Mouse (Mus musculus): ENCODE results near the gene Armc6. TPM values are rescaled to one million over a fixed set of nuclear protein-coding genes. Genes with fewer than 3 reads are reported as not detected.

Armc6 gene
- polyA plus RNA-seq, 1 experiment: 22.2 TPM

GRCm38 (mm10) chr8:70181212-70181902 lies 52.9 kb downstream of the Armc6 start:
- H3K36me3 ChIP-seq (replicated peaks; ENCODE audit: low read length): peaks cover 85% of the 10 kb centered on the region

DNA sequence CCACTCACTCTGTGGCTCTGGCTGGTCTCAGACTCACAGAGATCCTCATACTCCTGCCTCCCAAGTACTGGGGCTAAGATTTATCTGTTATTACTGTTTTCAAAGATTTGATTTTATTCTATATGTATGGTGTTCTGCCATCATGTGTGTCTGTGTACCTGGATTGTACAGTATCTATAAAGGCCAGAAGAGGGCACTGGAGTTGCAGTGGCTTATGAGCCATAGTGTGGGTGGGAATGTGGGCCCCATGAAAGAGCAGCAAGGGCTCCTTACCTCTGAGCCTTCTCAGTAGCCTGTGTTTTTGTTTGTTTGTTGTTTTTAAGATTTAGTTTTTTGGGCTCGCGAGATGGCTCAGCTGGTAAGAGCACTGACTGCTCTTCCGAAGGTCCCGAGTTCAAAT lies 55.2 kb downstream of the Armc6 start:
- Histone ChIP-seq H3K4me1 (peaks cover 32% of the 10 kb centered on the region), H3K4me3 (replicated peaks) (no peak overlapping the region), H3K9me3 (no peaks in the 10 kb centered on the region), H3K36me3 (replicated peaks; ENCODE audit: low read length) (peaks cover 81% of the 10 kb centered on the region), H3K27me3 (replicated peaks) (no peaks in the 10 kb centered on the region)
- TF ChIP-seq GATA1 (IDR thresholded peaks at IDR 0.05; ENCODE audit: borderline replicate concordance, low read length) (no peak), FLI1 (IDR thresholded peaks at IDR 0.05; ENCODE audit: low read length) (no peak)

More at GRCm38 (mm10) chr8:70181212-70181902, 52.9 kb downstream of the Armc6 start:
- no peaks in the 10 kb centered on the region for H3K27me3 ChIP-seq (replicated peaks)
- TF ChIP-seq GATA1 (IDR thresholded peaks at IDR 0.05; ENCODE audit: borderline replicate concordance, low read length) (no peak), FLI1 (IDR thresholded peaks at IDR 0.05; ENCODE audit: low read length) (no peak)
- no peak overlapping the region for H3K4me3 ChIP-seq (replicated peaks)
- no peaks in the 10 kb centered on the region for H3K9me3 ChIP-seq
- peaks cover 28% of the 10 kb centered on the region for H3K4me1 ChIP-seq

GRCm38 (mm10) chr8:70178231-70178630 lies 56.0 kb downstream of the Armc6 start:
- peaks cover 76% of the 10 kb centered on the region for H3K36me3 ChIP-seq (replicated peaks; ENCODE audit: low read length)
- peaks cover 40% of the 10 kb centered on the region for H3K4me1 ChIP-seq
- H3K9me3 ChIP-seq: no peaks in the 10 kb centered on the region
- no peak overlapping the region for H3K4me3 ChIP-seq (replicated peaks)
- no peaks in the 10 kb centered on the region for H3K27me3 ChIP-seq (replicated peaks)
- no peak for TF ChIP-seq GATA1 (IDR thresholded peaks at IDR 0.05; ENCODE audit: borderline replicate concordance, low read length)
- TF ChIP-seq FLI1 (IDR thresholded peaks at IDR 0.05; ENCODE audit: low read length): no peak

- Histone ChIP-seq H3K4me1 (peaks cover 57% of the 10 kb centered on the region), H3K4me3 (replicated peaks) (peak overlapping the region; percentile 64), H3K27me3 (replicated peaks) (no peaks in the 10 kb centered on the region), H3K9me3 (no peaks in the 10 kb centered on the region), H3K36me3 (replicated peaks; ENCODE audit: low read length) (peaks cover 41% of the 10 kb centered on the region)
- TF ChIP-seq FLI1 (IDR thresholded peaks at IDR 0.05; ENCODE audit: low read length) (no peak), GATA1 (IDR thresholded peaks at IDR 0.05; ENCODE audit: borderline replicate concordance, low read length) (no peak)
These were observed 60.2 kb downstream of the Armc6 start for GRCm38 (mm10) chr8:70174079-70174478.

GRCm38 (mm10) chr8:70173320-70173719 lies 60.9 kb downstream of the Armc6 start:
- peaks cover 53% of the 10 kb centered on the region for H3K4me1 ChIP-seq
- H3K36me3 ChIP-seq (replicated peaks; ENCODE audit: low read length): peaks cover 33% of the 10 kb centered on the region
- H3K27me3 ChIP-seq (replicated peaks): peaks cover 3% of the 10 kb centered on the region
- H3K9me3 ChIP-seq: no peaks in the 10 kb centered on the region
- peak overlapping the region; percentile 50 for H3K4me3 ChIP-seq (replicated peaks)
- TF ChIP-seq GATA1 (IDR thresholded peaks at IDR 0.05; ENCODE audit: borderline replicate concordance, low read length) (no peak), FLI1 (IDR thresholded peaks at IDR 0.05; ENCODE audit: low read length) (no peak)

DNA sequence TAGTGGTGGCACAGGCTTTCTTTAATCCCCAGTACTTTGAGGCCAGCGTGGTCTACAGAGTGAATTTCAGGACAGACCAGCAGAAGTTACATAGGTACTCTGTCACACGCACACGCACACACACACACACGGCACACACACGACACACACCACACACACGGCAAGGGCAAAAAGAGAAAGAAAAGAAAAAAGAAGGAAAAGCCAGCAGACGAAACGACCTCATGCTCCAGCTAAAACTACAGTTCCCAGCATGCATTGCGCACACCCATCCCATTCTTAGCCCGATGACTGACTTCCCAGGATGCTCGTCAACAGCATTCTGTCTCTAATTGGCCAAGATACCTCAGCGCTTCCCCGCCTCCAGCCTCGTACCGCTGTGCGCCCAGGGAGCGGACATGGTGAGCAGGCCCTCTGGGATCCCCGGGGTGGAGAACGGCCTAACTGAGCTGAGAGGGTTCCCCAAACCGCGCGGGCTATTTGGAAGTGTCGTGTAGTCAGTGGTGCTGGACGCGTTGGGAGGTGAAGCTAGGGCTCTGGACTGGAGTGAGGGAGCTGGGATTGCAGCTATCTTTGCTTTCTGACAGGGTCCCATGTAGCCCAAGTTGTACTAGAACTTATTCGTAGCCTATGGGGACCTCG lies 62.1 kb downstream of the Armc6 start, which contains the start of gene Tmem161a:
Tmem161a (plus strand) TSS at position 314 of the 639 bp plus-strand sequence.
- peak within 1 kb of the TSS; percentile 95 for H3K4me3 ChIP-seq (replicated peaks)
- TF ChIP-seq GATA1 (IDR thresholded peaks at IDR 0.05; ENCODE audit: borderline replicate concordance, low read length) (no peak), FLI1 (IDR thresholded peaks at IDR 0.05; ENCODE audit: low read length) (no peak)
- no peaks in the 10 kb centered on the region for H3K9me3 ChIP-seq
- peaks cover 23% of the 10 kb centered on the region for H3K36me3 ChIP-seq (replicated peaks; ENCODE audit: low read length)
- peaks cover 56% of the 10 kb centered on the region for H3K4me1 ChIP-seq
- peaks cover 10% of the 10 kb centered on the region for H3K27me3 ChIP-seq (replicated peaks)

DNA sequence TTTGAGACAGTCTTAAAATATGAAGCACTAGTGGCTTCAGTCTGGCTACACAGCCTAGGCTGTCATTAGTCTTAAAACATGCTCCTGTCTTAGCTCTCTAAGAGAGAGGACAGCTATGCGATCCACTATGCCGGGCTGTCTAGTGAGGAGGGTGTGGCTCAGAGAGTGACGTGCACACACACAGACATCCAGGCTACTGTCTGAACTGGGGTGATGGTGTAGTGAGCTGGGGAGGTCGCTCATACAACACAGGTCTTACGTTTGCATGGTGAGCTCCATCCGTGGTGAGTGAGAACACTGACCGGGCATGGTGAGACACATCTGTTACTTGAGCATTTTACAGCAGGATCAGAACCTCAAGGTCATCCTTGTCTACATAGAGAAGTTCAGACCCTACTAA lies 63.0 kb downstream of the Armc6 start:
- TF ChIP-seq GATA1 (IDR thresholded peaks at IDR 0.05; ENCODE audit: borderline replicate concordance, low read length) (no peak), FLI1 (IDR thresholded peaks at IDR 0.05; ENCODE audit: low read length) (no peak)
- Histone ChIP-seq H3K4me3 (replicated peaks) (peak overlapping the region; percentile 62), H3K9me3 (no peaks in the 10 kb centered on the region), H3K36me3 (replicated peaks; ENCODE audit: low read length) (peaks cover 14% of the 10 kb centered on the region), H3K27me3 (replicated peaks) (peaks cover 15% of the 10 kb centered on the region), H3K4me1 (peaks cover 61% of the 10 kb centered on the region)

DNA sequence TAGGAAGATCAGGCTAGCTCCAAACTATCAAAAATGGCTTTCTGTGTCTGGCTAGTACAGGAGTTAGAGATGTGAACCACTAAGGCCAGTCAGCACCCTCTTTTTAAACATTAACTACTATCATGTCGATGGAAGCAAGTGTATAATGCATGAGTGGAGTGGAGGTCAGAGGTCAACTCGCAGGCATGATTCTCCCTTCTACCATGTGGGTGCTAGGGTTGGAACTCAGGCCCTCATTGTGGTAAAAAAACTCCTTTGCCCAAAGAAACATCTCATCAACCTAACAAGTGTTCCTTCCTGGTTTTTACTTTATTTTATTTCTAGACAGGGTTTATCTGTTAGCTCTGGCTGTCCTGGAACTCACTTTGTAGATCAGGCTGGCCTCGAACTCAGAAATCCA lies 63.5 kb downstream of the Armc6 start:
- Histone ChIP-seq H3K36me3 (replicated peaks; ENCODE audit: low read length) (peaks cover 12% of the 10 kb centered on the region), H3K4me1 (peaks cover 62% of the 10 kb centered on the region), H3K27me3 (replicated peaks) (peaks cover 20% of the 10 kb centered on the region), H3K9me3 (no peaks in the 10 kb centered on the region), H3K4me3 (replicated peaks) (no peak overlapping the region)
- no peak for TF ChIP-seq FLI1 (IDR thresholded peaks at IDR 0.05; ENCODE audit: low read length)
- TF ChIP-seq GATA1 (IDR thresholded peaks at IDR 0.05; ENCODE audit: borderline replicate concordance, low read length): no peak

Other genes starting within 250 kb of the Armc6 start
- gene Gatad2a, start 238.1 kb downstream of the Armc6 start, polyA plus RNA-seq (2012; ENCODE audit: insufficient read depth, low replicate concordance): 83.9 and 88.5 TPM in 2 replicates
- gene Mau2, start 191.7 kb downstream of the Armc6 start, polyA plus RNA-seq (2012; ENCODE audit: insufficient read depth, low replicate concordance): 6.5 and 11.5 TPM in 2 replicates
- 38.9 and 42.3 TPM in 2 replicates for gene Sugp1, start 191.7 kb downstream of the Armc6 start, polyA plus RNA-seq (2012; ENCODE audit: insufficient read depth, low replicate concordance)
- gene Tm6sf2, start 161.5 kb downstream of the Armc6 start, polyA plus RNA-seq (2012; ENCODE audit: insufficient read depth, low replicate concordance): 0.34 TPM in 1 of 2 replicates, not detected in the other
- not detected in 2 replicates for gene Hapln4, start 151.0 kb downstream of the Armc6 start, polyA plus RNA-seq (2012; ENCODE audit: insufficient read depth, low replicate concordance)
- gene Ncan, start 113.6 kb downstream of the Armc6 start, polyA plus RNA-seq (2012; ENCODE audit: insufficient read depth, low replicate concordance): not detected in 2 replicates
- 14.3 TPM in 1 of 2 replicates, not detected in the other for gene Nr2c2ap, start 103.1 kb downstream of the Armc6 start, polyA plus RNA-seq (2012; ENCODE audit: insufficient read depth, low replicate concordance)
- gene Rfxank, start 95.3 kb downstream of the Armc6 start, polyA plus RNA-seq (2012; ENCODE audit: insufficient read depth, low replicate concordance): 8.9 and 18.5 TPM in 2 replicates
- 20.7 and 53.5 TPM in 2 replicates for gene Borcs8, start 95.0 kb downstream of the Armc6 start, polyA plus RNA-seq (2012; ENCODE audit: insufficient read depth, low replicate concordance)
- gene Mef2b, start 94.8 kb downstream of the Armc6 start, polyA plus RNA-seq (2012; ENCODE audit: insufficient read depth, low replicate concordance): 1.3 and 1.9 TPM in 2 replicates
- gene Tmem161a, start 62.1 kb downstream of the Armc6 start, polyA plus RNA-seq (2012; ENCODE audit: insufficient read depth, low replicate concordance): 63.2 and 162 TPM in 2 replicates
- gene Slc25a42, start 22.2 kb downstream of the Armc6 start, polyA plus RNA-seq (2012; ENCODE audit: insufficient read depth, low replicate concordance): 5.0 and 5.5 TPM in 2 replicates
- 29.7 and 31.6 TPM in 2 replicates for gene Sugp2, start 240 bp downstream of the Armc6 start, polyA plus RNA-seq (2012; ENCODE audit: insufficient read depth, low replicate concordance)
- 192 and 246 TPM in 2 replicates for gene Homer3, start 48.4 kb upstream of the Armc6 start, polyA plus RNA-seq (2012; ENCODE audit: insufficient read depth, low replicate concordance)
- 29.5 and 36.4 TPM in 2 replicates for gene Ddx49, start 68.0 kb upstream of the Armc6 start, polyA plus RNA-seq (2012; ENCODE audit: insufficient read depth, low replicate concordance)
- 335 and 566 TPM in 2 replicates for gene Cope, start 68.1 kb upstream of the Armc6 start, polyA plus RNA-seq (2012; ENCODE audit: insufficient read depth, low replicate concordance)
- gene Cers1, start 81.3 kb upstream of the Armc6 start, polyA plus RNA-seq (2012; ENCODE audit: insufficient read depth, low replicate concordance): 0.55 and 1.8 TPM in 2 replicates
- 0.26 TPM in 1 of 2 replicates, not detected in the other for gene Gdf1, start 95.4 kb upstream of the Armc6 start, polyA plus RNA-seq (2012; ENCODE audit: insufficient read depth, low replicate concordance)
- 75.0 and 100 TPM in 2 replicates for gene Upf1, start 118.8 kb upstream of the Armc6 start, polyA plus RNA-seq (2012; ENCODE audit: insufficient read depth, low replicate concordance)
- gene Comp, start 139.1 kb upstream of the Armc6 start, polyA plus RNA-seq (2012; ENCODE audit: insufficient read depth, low replicate concordance): 0.27 TPM in 1 of 2 replicates, not detected in the other
- 17.9 and 34.0 TPM in 2 replicates for gene Crtc1, start 205.1 kb upstream of the Armc6 start, polyA plus RNA-seq (2012; ENCODE audit: insufficient read depth, low replicate concordance)
- 10.3 and 19.1 TPM in 2 replicates for gene Klhl26, start 242.5 kb upstream of the Armc6 start, polyA plus RNA-seq (2012; ENCODE audit: insufficient read depth, low replicate concordance)